Mouse (Mus musculus) testis, postnatal 14 days (tissue): Measurements from ENCODE around the gene Gif.

Experiments
- DNase-seq: peaks from one replicate; pipeline ENCODE4 v3.0.0; 2021; ENCODE audit warnings: low spot score

The Gif gene

GRCm38 (mm10) chr19:11794447-11794846 is 47.1 kb downstream of the Gif start:
- no peak for DNase-seq

- no peak for DNase-seq
These were observed 53.4 kb downstream of the Gif start for GRCm38 (mm10) chr19:11800531-11801315.

GRCm38 (mm10) chr19:11804423-11804822 is 57.1 kb downstream of the Gif start:
- DNase-seq: no peak

- no peak for DNase-seq
These were observed 59.9 kb downstream of the Gif start for GRCm38 (mm10) chr19:11807251-11807650.

GRCm38 (mm10) chr19:11807822-11808221 is 60.5 kb downstream of the Gif start:
- no peak for DNase-seq

- no peak for DNase-seq
These were observed 61.1 kb downstream of the Gif start for GRCm38 (mm10) chr19:11808452-11808851.

GRCm38 (mm10) chr19:11810003-11810758 is 62.8 kb downstream of the Gif start:
- no peak for DNase-seq

- no peak for DNase-seq
These were observed 63.5 kb downstream of the Gif start for GRCm38 (mm10) chr19:11810856-11811255.

- DNase-seq: no peak
These were observed 64.5 kb downstream of the Gif start for GRCm38 (mm10) chr19:11811688-11812365.
